Mouse (Mus musculus) C2C12 (cell line): Measurements from ENCODE around the gene Arl4a. TPM values are rescaled to one million over a fixed set of nuclear protein-coding genes. Genes with fewer than 3 reads are reported as not detected.

Experiments used
- H3K27me3 ChIP-seq: one replicate; pipeline ENCODE4 v1.6.1; 2011; ENCODE audit not compliant: control insufficient read depth, insufficient read depth, insufficient read length
- H3K36me3 ChIP-seq: one replicate; pipeline ENCODE4 v1.6.1; 2011; ENCODE audit not compliant: control insufficient read depth, insufficient read depth
- H3K4me3 ChIP-seq: one replicate; pipeline ENCODE4 v1.5.1; 2011; ENCODE audit warnings: mild to moderate bottlenecking, control low read depth; ENCODE audit not compliant: poor library complexity, insufficient read depth, severe bottlenecking
- H3K79me2 ChIP-seq: one replicate; pipeline ENCODE4 v1.6.1; 2011; ENCODE audit not compliant: control insufficient read depth, insufficient read depth
- H3K79me3 ChIP-seq: one replicate; pipeline ENCODE4 v1.6.1; 2011; ENCODE audit warnings: low read depth, control low read depth
- H3ac ChIP-seq: one replicate; pipeline ENCODE3; 2011; ENCODE audit warnings: low read depth; ENCODE audit not compliant: control insufficient read depth, insufficient read length
- CEBPB ChIP-seq: IDR thresholded peaks from one replicate; pipeline ENCODE4 v1.6.1; 2011; ENCODE audit warnings: low read depth, mild to moderate bottlenecking, control low read depth, moderate library complexity
- CTCF ChIP-seq: IDR thresholded peaks from one replicate; pipeline ENCODE4 v1.5.1; 2011; ENCODE audit not compliant: control insufficient read depth, insufficient read depth, insufficient read length
- FOSL1 ChIP-seq: IDR thresholded peaks from one replicate; pipeline ENCODE4 v1.8.0; 2011; ENCODE audit warnings: mild to moderate bottlenecking, low read length; ENCODE audit not compliant: poor library complexity, insufficient read depth, severe bottlenecking
- MAX ChIP-seq: IDR thresholded peaks from one replicate; pipeline ENCODE4 v1.6.1; 2011; ENCODE audit warnings: mild to moderate bottlenecking, control low read depth
- MYOD1 ChIP-seq: IDR thresholded peaks from one replicate; pipeline ENCODE4 v1.6.1; 2011; ENCODE audit warnings: low read depth; ENCODE audit not compliant: control insufficient read depth, insufficient read length
- MYOG ChIP-seq: IDR thresholded peaks from one replicate; pipeline ENCODE4 v1.6.1; 2011; ENCODE audit not compliant: control insufficient read depth, insufficient read length; ENCODE audit errors: extremely low read depth
- USF1 ChIP-seq: IDR thresholded peaks from one replicate; pipeline ENCODE4 v1.6.1; 2011; ENCODE audit warnings: low read depth, mild to moderate bottlenecking, control low read depth, moderate library complexity
- polyA plus RNA-seq: library from polyadenylated mRNA; unstranded; fragments of >200 nt; fragmentation: generic; extraction: Trizol; gene quantifications from one replicate; pipeline ENCODE4 v1.2.1, GENCODE M21; 2012; ENCODE audit warnings: missing spikeins

Gene Arl4a
- polyA plus RNA-seq, 1 experiment, result 11.7 TPM

DNA sequence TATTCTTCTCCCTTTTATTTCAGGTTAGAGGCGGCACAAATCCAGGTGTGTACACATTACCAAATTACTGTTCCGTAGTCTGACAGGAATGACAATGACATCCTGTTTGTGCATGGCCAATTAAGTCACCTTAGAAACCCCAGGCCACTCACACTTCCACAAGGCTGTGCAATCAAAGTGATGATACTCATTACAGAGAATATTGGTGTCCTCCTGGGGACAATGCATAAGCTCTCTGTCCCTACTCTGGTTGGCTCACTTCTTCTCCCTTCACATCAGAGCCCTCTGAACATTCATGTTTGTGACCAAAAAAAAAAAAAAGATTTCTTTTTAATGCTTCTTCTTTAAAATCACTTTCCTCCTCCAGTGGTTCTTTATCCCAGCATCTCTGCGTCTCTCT lies 10.0 kb downstream of the Arl4a start:
- no peak overlapping the region for H3ac ChIP-seq
- H3K36me3 ChIP-seq, result no peaks in the 10 kb centered on the region
- H3K27me3 ChIP-seq, result no peaks in the 10 kb centered on the region
- TF ChIP-seq CEBPB (no peak), MYOG (no peak), MYOD1 (no peak), FOSL1 (no peak), MAX (no peak), USF1 (no peak)
- no peaks in the 10 kb centered on the region for H3K79me2 ChIP-seq
- H3K4me3 ChIP-seq, result no peak overlapping the region
- H3K79me3 ChIP-seq, result no peaks in the 10 kb centered on the region

- no peak overlapping the region for H3ac ChIP-seq
Observed at GRCm38 (mm10) chr12:40027444-40027843, 10.4 kb downstream of the Arl4a start.

DNA sequence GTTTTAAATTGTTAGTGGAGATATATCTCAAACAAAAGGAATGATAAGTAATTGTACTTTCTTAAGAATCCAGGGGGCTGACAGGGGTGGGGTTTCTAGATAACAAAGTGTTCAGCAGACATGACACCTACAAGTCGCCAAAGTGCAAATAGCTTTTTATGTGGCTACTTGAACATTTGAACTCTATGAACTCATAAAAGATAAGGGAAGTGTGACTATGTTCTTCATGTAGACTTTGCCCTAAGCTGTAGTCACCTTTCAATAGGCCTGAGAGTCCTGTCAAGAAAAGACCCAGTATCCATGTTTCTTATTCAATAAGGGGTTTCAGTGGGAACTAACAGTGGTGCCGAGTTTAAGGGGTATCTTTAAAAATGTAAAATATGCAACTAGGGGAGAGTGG lies 13.9 kb downstream of the Arl4a start:
- Histone ChIP-seq H3K27me3 (no peaks in the 10 kb centered on the region), H3K4me3 (no peak overlapping the region), H3ac (no peak overlapping the region), H3K79me2 (no peaks in the 10 kb centered on the region), H3K79me3 (no peaks in the 10 kb centered on the region), H3K36me3 (no peaks in the 10 kb centered on the region)
- TF ChIP-seq CEBPB, result no peak
- no peak for TF ChIP-seq MYOG
- no peak for TF ChIP-seq USF1
- TF ChIP-seq MYOD1, result no peak
- TF ChIP-seq FOSL1, result no peak
- TF ChIP-seq CTCF, result no peak
- no peak for TF ChIP-seq MAX

More at GRCm38 (mm10) chr12:40027444-40027843, 10.4 kb downstream of the Arl4a start:
- Histone ChIP-seq H3K4me3 (no peak overlapping the region), H3K79me3 (no peaks in the 10 kb centered on the region), H3K27me3 (no peaks in the 10 kb centered on the region), H3K79me2 (no peaks in the 10 kb centered on the region), H3K36me3 (no peaks in the 10 kb centered on the region)
- TF ChIP-seq USF1, result no peak
- no peak for TF ChIP-seq CTCF
- TF ChIP-seq MYOG, result no peak
- TF ChIP-seq CEBPB, result no peak
- no peak for TF ChIP-seq MYOD1
- no peak for TF ChIP-seq MAX
- no peak for TF ChIP-seq FOSL1

GRCm38 (mm10) chr12:40023014-40023642 lies 14.7 kb downstream of the Arl4a start:
- no peaks in the 10 kb centered on the region for H3K79me3 ChIP-seq
- TF ChIP-seq USF1 (no peak), MYOD1 (no peak), CEBPB (peak; percentile 40), CTCF (no peak)
- H3K79me2 ChIP-seq, result no peaks in the 10 kb centered on the region
- no peaks in the 10 kb centered on the region for H3K27me3 ChIP-seq
- no peak overlapping the region for H3ac ChIP-seq
- no peak overlapping the region for H3K4me3 ChIP-seq
- no peaks in the 10 kb centered on the region for H3K36me3 ChIP-seq

GRCm38 (mm10) chr12:40022344-40022743 lies 15.5 kb downstream of the Arl4a start:
- Histone ChIP-seq H3K79me2 (no peaks in the 10 kb centered on the region), H3K27me3 (no peaks in the 10 kb centered on the region), H3K36me3 (no peaks in the 10 kb centered on the region), H3ac (no peak overlapping the region), H3K79me3 (no peaks in the 10 kb centered on the region), H3K4me3 (no peak overlapping the region)
- TF ChIP-seq MYOG (no peak), USF1 (no peak), MAX (no peak), FOSL1 (no peak), MYOD1 (no peak), CEBPB (no peak), CTCF (no peak)

- no peak overlapping the region for H3K4me3 ChIP-seq
- H3K27me3 ChIP-seq, result no peaks in the 10 kb centered on the region
- H3K36me3 ChIP-seq, result no peaks in the 10 kb centered on the region
- no peak overlapping the region for H3ac ChIP-seq
- no peaks in the 10 kb centered on the region for H3K79me2 ChIP-seq
- no peaks in the 10 kb centered on the region for H3K79me3 ChIP-seq
- TF ChIP-seq FOSL1 (no peak), USF1 (no peak), MYOD1 (no peak), MYOG (no peak), CEBPB (no peak), CTCF (no peak), MAX (no peak)
Observed at GRCm38 (mm10) chr12:40017955-40018505, 19.8 kb downstream of the Arl4a start.
